Mouse (Mus musculus) neural tube, embryonic 15.5 days (tissue): ENCODE measurements around the gene Urm1. TPM values are rescaled to one million over a fixed set of nuclear protein-coding genes. Genes with fewer than 3 reads are reported as not detected.
A peak's percentile ranks its signal among the peaks of the same experiment; 100 is the strongest.
"Not testable (repeated sequence)": the region's sequence is repeated elsewhere in the genome, so short reads cannot be mapped to it uniquely, and the experiment has no call there.

Experiments used
- ATAC-seq: fragments of 200-750 bp; cut with Nextera tagmentation; 2 replicates; pipeline ENCODE4 v1.8.0; 2017; ENCODE audit warnings: mild to moderate bottlenecking, moderate TSS enrichment, moderate library complexity; ENCODE audit not compliant: low FRiP score
- H3K27ac ChIP-seq: fragments of 300-500 bp; sonication (generic); replicated peaks from 2 replicates; pipeline ENCODE4 v1.5.1; 2015; ENCODE audit warnings: mild to moderate bottlenecking, inconsistent platforms
- H3K27me3 ChIP-seq: fragments of 300-500 bp; sonication (generic); replicated peaks from 2 replicates; pipeline ENCODE4 v1.6.1; 2015; ENCODE audit warnings: inconsistent platforms
- H3K36me3 ChIP-seq: fragments of 300-500 bp; sonication (generic); 2 replicates; pipeline ENCODE4 v1.6.1; 2015; ENCODE audit warnings: inconsistent platforms
- H3K4me1 ChIP-seq: fragments of 300-500 bp; sonication (generic); 2 replicates; pipeline ENCODE4 v1.6.1; 2015; ENCODE audit warnings: inconsistent platforms
- H3K4me2 ChIP-seq: fragments of 300-500 bp; sonication (generic); 2 replicates; pipeline ENCODE4 v1.6.1; 2015; ENCODE audit warnings: inconsistent platforms, mild to moderate bottlenecking, moderate library complexity
- H3K4me3 ChIP-seq: fragments of 300-500 bp; sonication (generic); replicated peaks from 2 replicates; pipeline ENCODE4 v1.5.1; 2015; ENCODE audit warnings: mild to moderate bottlenecking, inconsistent platforms
- H3K9ac ChIP-seq: fragments of 300-500 bp; sonication (generic); replicated peaks from 2 replicates; pipeline ENCODE4 v1.6.1; 2015; ENCODE audit warnings: mild to moderate bottlenecking, inconsistent platforms
- H3K9me3 ChIP-seq: fragments of 300-500 bp; sonication (generic); replicated peaks from 2 replicates; pipeline ENCODE4 v1.6.1; 2016; ENCODE audit warnings: inconsistent platforms
- WGBS: fragments of 180-500 bp; shearing (Covaris S2); methylation state at CpG from one replicate; pipeline ENCODE4 v1.1.7; 2015; ENCODE audit warnings: mixed read lengths; 5-methylcytosine and 5-hydroxymethylcytosine counted together
- microRNA-seq: library from miRNA; unstranded; fragments of <30 nt; microRNA quantifications from one replicate; pipeline ENCODE4, GENCODE M21; 2017
- polyA plus RNA-seq: library from polyadenylated mRNA; unstranded; fragments of >200 nt; fragmentation: Nextera tagmentation; extraction: Ambion mirVana; gene quantifications from 2 replicates; pipeline ENCODE4 v1.2.1, GENCODE M21; 2015

The Urm1 gene
- polyA plus RNA-seq, 1 experiment from 2014 or later: 28.3 TPM

DNA sequence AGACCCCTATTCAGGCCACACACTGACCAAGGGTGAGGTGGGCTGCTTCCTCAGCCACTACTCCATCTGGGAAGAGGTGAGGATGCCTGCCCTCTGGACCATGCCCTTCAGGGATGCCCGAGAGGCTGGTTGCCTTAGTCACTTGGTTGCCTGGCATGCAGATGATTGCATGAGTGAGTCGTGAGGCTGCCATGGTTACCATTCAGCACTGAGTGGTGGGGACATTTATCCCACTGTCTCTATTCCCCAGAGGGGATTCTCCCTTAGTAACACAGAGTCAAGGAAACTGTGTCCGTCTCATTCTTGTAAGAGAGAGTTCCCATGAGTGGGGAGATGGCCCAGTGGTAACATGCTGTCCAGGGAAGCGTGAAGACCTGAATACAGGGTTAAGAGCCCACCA, 58.2 kb downstream of the Urm1 start:
- no peaks in the 10 kb centered on the region for H3K4me1 ChIP-seq
- H3K9ac ChIP-seq: no peak overlapping the region
- no peak overlapping the region for H3K4me3 ChIP-seq
- peak; percentile 53; the same call in 1 of the 2 replicates for ATAC-seq
- no peaks in the 10 kb centered on the region for H3K27me3 ChIP-seq
- H3K36me3 ChIP-seq: peaks cover 13% of the 10 kb centered on the region
- WGBS: 49% methylated on average over 4 of the region's 4 CpGs
- H3K9me3 ChIP-seq: no peaks in the 10 kb centered on the region
- no peak overlapping the region for H3K4me2 ChIP-seq
- H3K27ac ChIP-seq: 0 out of 2 replicates have a peak overlapping the region, but pooled peaks have one; percentile 48

- H3K4me2 ChIP-seq: no peak overlapping the region
- no peaks in the 10 kb centered on the region for H3K27me3 ChIP-seq
- H3K4me1 ChIP-seq: no peaks in the 10 kb centered on the region
- H3K4me3 ChIP-seq: no peak overlapping the region
- no peaks in the 10 kb centered on the region for H3K9me3 ChIP-seq
- H3K9ac ChIP-seq: no peak overlapping the region
- no peak overlapping the region for H3K27ac ChIP-seq
- WGBS: 72% methylated on average over 8 of the region's 8 CpGs
- no peak for ATAC-seq
- H3K36me3 ChIP-seq: peaks cover 13% of the 10 kb centered on the region
Observed at GRCm38 (mm10) chr2:29879191-29879590, 59.3 kb downstream of the Urm1 start.

DNA sequence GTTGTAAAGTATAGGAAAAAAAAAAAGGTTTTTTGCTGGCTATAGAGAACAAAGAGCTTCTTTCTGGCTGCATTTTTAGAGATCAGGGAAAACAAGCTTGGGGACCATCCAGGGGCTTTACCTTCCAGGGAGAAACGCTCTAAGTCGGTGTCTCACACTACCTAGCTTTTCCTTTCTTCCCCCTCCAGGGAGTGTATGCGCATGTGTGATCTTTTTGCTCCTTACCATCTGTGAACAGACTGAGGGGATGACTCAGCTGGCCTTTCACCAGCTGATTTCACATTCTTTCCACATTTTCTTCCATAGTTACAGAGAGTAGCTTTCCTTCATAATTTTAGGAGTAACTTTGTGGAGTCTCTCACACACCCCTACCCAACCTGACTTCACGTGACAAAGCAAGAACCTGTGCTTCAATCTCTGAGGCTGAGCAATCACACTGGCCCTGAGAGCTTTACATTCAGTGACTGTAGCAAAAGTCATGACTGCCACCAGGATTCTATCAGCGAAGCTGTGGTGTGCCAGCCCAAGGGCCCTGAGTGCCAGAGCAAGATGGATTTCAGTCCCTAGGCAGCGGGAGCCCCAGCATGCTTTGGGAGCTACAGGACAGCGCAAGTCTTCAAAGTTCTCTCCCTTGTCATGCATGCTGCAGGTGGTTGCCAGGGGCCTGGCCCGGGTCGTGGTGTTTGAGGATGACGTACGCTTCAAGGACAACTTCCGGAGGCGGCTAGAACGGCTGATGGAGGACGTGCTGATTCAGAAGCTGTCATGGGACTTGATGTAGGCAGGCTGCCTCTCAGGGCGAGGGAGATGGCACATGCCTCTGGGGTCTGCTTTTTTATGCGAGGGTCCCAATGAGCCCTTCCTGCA, 60.3 kb downstream of the Urm1 start:
- H3K4me3 ChIP-seq: no peak overlapping the region
- 75% methylated on average over 17 of the region's 17 CpGs for WGBS
- H3K27me3 ChIP-seq: no peaks in the 10 kb centered on the region
- H3K27ac ChIP-seq: no peak overlapping the region
- H3K9ac ChIP-seq: no peak overlapping the region
- no peak overlapping the region for H3K4me2 ChIP-seq
- no peak for ATAC-seq
- peaks cover 13% of the 10 kb centered on the region for H3K36me3 ChIP-seq
- H3K9me3 ChIP-seq: no peaks in the 10 kb centered on the region
- no peaks in the 10 kb centered on the region for H3K4me1 ChIP-seq

- H3K27me3 ChIP-seq, H3K4me2 ChIP-seq, H3K9ac ChIP-seq, H3K9me3 ChIP-seq, H3K4me3 ChIP-seq, ATAC-seq, H3K36me3 ChIP-seq, H3K27ac ChIP-seq: not testable (repeated sequence)
- peaks cover 22% of the 10 kb centered on the region for H3K4me1 ChIP-seq
- 88% methylated on average over 9 of the region's 9 CpGs for WGBS
Observed at GRCm38 (mm10) chr2:29886659-29887292, 66.9 kb downstream of the Urm1 start.

- peak; percentile 93 for ATAC-seq
- H3K9ac ChIP-seq: peak within 1 kb of the TSS; percentile 71
- H3K36me3 ChIP-seq: peaks cover 25% of the 10 kb centered on the region
- peak within 1 kb of the TSS; percentile 86 for H3K27ac ChIP-seq
- H3K9me3 ChIP-seq: no peaks in the 10 kb centered on the region
- peak within 1 kb of the TSS; percentile 67 for H3K4me3 ChIP-seq
- H3K4me2 ChIP-seq: peak within 1 kb of the TSS; percentile 97
- peaks cover 25% of the 10 kb centered on the region for H3K4me1 ChIP-seq
- 2% methylated on average over 61 of the region's 70 CpGs for WGBS
- no peaks in the 10 kb centered on the region for H3K27me3 ChIP-seq
Observed at GRCm38 (mm10) chr2:29889066-29889944, 69.4 kb downstream of the Urm1 start, which contains the start of gene Odf2. TSS of gene Odf2 (plus strand) at chr2:29889221.

DNA sequence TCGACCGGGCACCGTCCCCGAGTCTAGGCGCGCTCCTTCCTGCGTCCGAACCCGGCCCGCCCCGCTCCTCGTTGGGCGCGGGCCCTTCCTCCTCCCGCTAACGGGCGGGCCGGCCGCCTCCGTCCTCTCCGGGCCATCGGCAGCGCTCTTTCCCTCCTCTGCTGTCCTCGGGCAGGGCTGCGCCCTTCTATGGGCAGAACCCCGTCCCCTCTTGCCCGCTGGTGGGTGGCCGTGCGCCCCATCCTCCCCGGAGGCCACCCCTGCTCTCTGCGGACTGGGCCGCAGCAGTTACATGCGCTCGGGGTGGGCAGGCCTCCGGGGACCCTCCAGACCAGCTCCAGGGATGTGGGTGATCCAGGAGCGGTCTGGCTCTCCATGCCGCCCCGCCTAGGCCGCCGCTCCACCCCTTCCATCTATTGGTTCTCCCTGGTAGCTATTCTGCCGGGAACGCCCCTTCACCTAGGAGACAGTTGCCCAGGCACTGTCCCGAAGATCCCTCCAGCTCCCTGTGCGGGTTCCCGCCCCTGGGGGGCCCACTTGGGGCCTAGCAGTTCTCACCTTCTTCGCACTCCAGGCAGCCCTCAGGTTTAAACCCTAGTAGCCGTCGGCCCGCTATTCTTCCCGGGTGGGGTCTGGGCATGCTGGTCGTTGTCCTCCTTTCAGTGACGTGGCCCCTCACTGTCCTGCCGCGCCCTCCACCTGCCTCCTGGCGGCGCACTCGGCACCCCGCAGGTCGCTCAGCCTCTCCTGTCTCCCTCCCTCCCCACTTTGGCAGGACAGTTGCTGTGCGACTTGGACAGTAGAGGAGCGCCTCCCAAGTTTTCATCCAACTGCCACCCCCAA, 70.3 kb downstream of the Urm1 start:
- peak overlapping the region; percentile 71 for H3K9ac ChIP-seq
- under 1% methylated on average over 59 of the region's 61 CpGs for WGBS

GRCm38 (mm10) chr2:29891773-29892172, 71.9 kb downstream of the Urm1 start:
- no peak overlapping the region for H3K9ac ChIP-seq
- H3K4me3 ChIP-seq: no peak overlapping the region
- H3K36me3 ChIP-seq: peaks cover 47% of the 10 kb centered on the region
- H3K9me3 ChIP-seq: no peaks in the 10 kb centered on the region
- no peak for ATAC-seq
- H3K4me1 ChIP-seq: peaks cover 25% of the 10 kb centered on the region
- no peak overlapping the region; the same call in 1 of the 2 replicates for H3K4me2 ChIP-seq
- no peaks in the 10 kb centered on the region for H3K27me3 ChIP-seq
- H3K27ac ChIP-seq: 0 out of 2 replicates have a peak overlapping the region, but pooled peaks have one; percentile 86
- 94% methylated on average over 6 of the region's 6 CpGs for WGBS

More for the DNA sequence above, 70.3 kb downstream of the Urm1 start:
- H3K4me2 ChIP-seq: peak overlapping the region; percentile 97
- H3K4me3 ChIP-seq: peak overlapping the region; percentile 67
- no peaks in the 10 kb centered on the region for H3K9me3 ChIP-seq
- peaks cover 25% of the 10 kb centered on the region for H3K4me1 ChIP-seq
- peaks cover 34% of the 10 kb centered on the region for H3K36me3 ChIP-seq
- H3K27me3 ChIP-seq: no peaks in the 10 kb centered on the region
- ATAC-seq: peak; percentile 89
- H3K27ac ChIP-seq: peak overlapping the region; percentile 86

Small RNA genes within 50 kb of the gene (microRNA-seq; reads per million reads assigned to microRNA genes)
- gene Mir219a-2: not detected
- not detected for gene Mir219b

Other genes with a start within 250 kb of the Urm1 start
- 16.3 and 16.9 TPM in 2 replicates for gene Rapgef1, start 200.4 kb upstream of the Urm1 start, polyA plus RNA-seq
- gene Gm13420, start 68.4 kb upstream of the Urm1 start, polyA plus RNA-seq: 0.19 and 0.33 TPM in 2 replicates
- gene Gm13547, start 60.8 kb upstream of the Urm1 start, polyA plus RNA-seq: not detected in 2 replicates
- 41.2 and 44.7 TPM in 2 replicates for gene Coq4, start 32.6 kb upstream of the Urm1 start, polyA plus RNA-seq
- gene Trub2, start 31.6 kb upstream of the Urm1 start, polyA plus RNA-seq: 33.2 and 35.5 TPM in 2 replicates
- 43.0 and 48.9 TPM in 2 replicates for gene Slc27a4, start 17.4 kb upstream of the Urm1 start, polyA plus RNA-seq
- gene Cercam, start 49.1 kb downstream of the Urm1 start, polyA plus RNA-seq: 25.8 and 27.4 TPM in 2 replicates
- 62.4 and 66.8 TPM in 2 replicates for gene Odf2, start 69.1 kb downstream of the Urm1 start, polyA plus RNA-seq
- gene Gle1, start 115.4 kb downstream of the Urm1 start, polyA plus RNA-seq: 64.8 and 66.1 TPM in 2 replicates
- gene Sptan1, start 145.5 kb downstream of the Urm1 start, polyA plus RNA-seq: 186 and 213 TPM in 2 replicates
- 63.0 and 72.9 TPM in 2 replicates for gene Wdr34, start 228.8 kb downstream of the Urm1 start, polyA plus RNA-seq
- gene Set, start 237.3 kb downstream of the Urm1 start, polyA plus RNA-seq: 285 and 330 TPM in 2 replicates